Mouse (Mus musculus) limb, embryonic 10.5 days (tissue): ENCODE data around the gene Hipk1. TPM values are rescaled to one million over a fixed set of nuclear protein-coding genes. Genes with fewer than 3 reads are reported as not detected.

ENCODE experiments used
- DNase-seq: peaks from one replicate; pipeline ENCODE4 v3.0.0-alpha.2; 2017; ENCODE audit warnings: low spot score
- H3K27ac ChIP-seq: fragments of 300-500 bp; sonication (generic); 2 replicates; pipeline ENCODE4 v1.5.1; 2016; ENCODE audit warnings: mild to moderate bottlenecking
- H3K27me3 ChIP-seq: fragments of 300-500 bp; sonication (generic); 2 replicates; pipeline ENCODE4 v1.6.1; 2016; ENCODE audit warnings: low read depth, mild to moderate bottlenecking; ENCODE audit not compliant: poor library complexity, severe bottlenecking
- H3K36me3 ChIP-seq: fragments of 300-500 bp; sonication (generic); 2 replicates; pipeline ENCODE4 v1.6.1; 2016; ENCODE audit warnings: mild to moderate bottlenecking, moderate library complexity
- H3K4me1 ChIP-seq: fragments of 300-500 bp; sonication (generic); 2 replicates; pipeline ENCODE4 v1.6.1; 2016
- H3K4me3 ChIP-seq: fragments of 300-500 bp; sonication (generic); 2 replicates; pipeline ENCODE4 v1.5.1; 2016; ENCODE audit warnings: mild to moderate bottlenecking, moderate library complexity
- H3K9me3 ChIP-seq: fragments of 300-500 bp; sonication (generic); replicated peaks from 2 replicates; pipeline ENCODE4 v1.6.1; 2016; ENCODE audit warnings: mild to moderate bottlenecking
- WGBS: fragments of 180-500 bp; shearing (Covaris S2); methylation state at CpG from one replicate; pipeline ENCODE4 v1.1.7; 2016; 5-methylcytosine and 5-hydroxymethylcytosine counted together
- polyA plus RNA-seq: library from polyadenylated mRNA; unstranded; fragments of >200 nt; fragmentation: Nextera tagmentation; extraction: Ambion mirVana; gene quantifications from 2 replicates; pipeline ENCODE4 v1.2.1, GENCODE M21; 2016

Hipk1 gene
- polyA plus RNA-seq, 1 experiment from 2014 or later, result 10.6 TPM

- no peaks in the 10 kb centered on the region for H3K36me3 ChIP-seq
- no peak overlapping the region for H3K27ac ChIP-seq
- 85% methylated on average over 7 of the region's 7 CpGs for WGBS
- H3K27me3 ChIP-seq, result no peaks in the 10 kb centered on the region
- H3K4me1 ChIP-seq, result peaks cover 14% of the 10 kb centered on the region; the same call in 1 of the 2 replicates
- no peaks in the 10 kb centered on the region for H3K9me3 ChIP-seq
- H3K4me3 ChIP-seq, result no peak overlapping the region
- DNase-seq, result no peak
Observed at GRCm38 (mm10) chr3:103789096-103789495, 2.3 kb downstream of the Hipk1 start.

- DNase-seq, result no peak
- H3K4me1 ChIP-seq, result peaks cover 14% of the 10 kb centered on the region
- H3K27me3 ChIP-seq, result no peaks in the 10 kb centered on the region
- WGBS, result 69% methylated on average over 7 of the region's 7 CpGs
- H3K36me3 ChIP-seq, result no peaks in the 10 kb centered on the region
- H3K27ac ChIP-seq, result no peak overlapping the region
- H3K9me3 ChIP-seq, result no peaks in the 10 kb centered on the region
- no peak overlapping the region for H3K4me3 ChIP-seq
Observed at GRCm38 (mm10) chr3:103787225-103787624, 4.1 kb downstream of the Hipk1 start.

- WGBS, result 85% methylated on average over 4 of the region's 4 CpGs
- DNase-seq, result no peak
- H3K27ac ChIP-seq, result no peak overlapping the region
Observed at GRCm38 (mm10) chr3:103782844-103783609, 8.3 kb downstream of the Hipk1 start.

GRCm38 (mm10) chr3:103780777-103781176 lies 10.6 kb downstream of the Hipk1 start:
- no peaks in the 10 kb centered on the region; the same call in 1 of the 2 replicates for H3K4me1 ChIP-seq
- H3K9me3 ChIP-seq, result no peaks in the 10 kb centered on the region
- no peaks in the 10 kb centered on the region for H3K27me3 ChIP-seq
- H3K27ac ChIP-seq, result no peak overlapping the region
- H3K4me3 ChIP-seq, result no peak overlapping the region
- peaks cover 22% of the 10 kb centered on the region for H3K36me3 ChIP-seq
- WGBS, result 86% methylated on average over 5 of the region's 5 CpGs
- DNase-seq, result no peak

More at GRCm38 (mm10) chr3:103782844-103783609, 8.3 kb downstream of the Hipk1 start:
- Histone ChIP-seq H3K36me3 (peaks cover 3% of the 10 kb centered on the region), H3K27me3 (no peaks in the 10 kb centered on the region), H3K4me1 (no peaks in the 10 kb centered on the region; the same call in 1 of the 2 replicates), H3K9me3 (no peaks in the 10 kb centered on the region), H3K4me3 (no peak overlapping the region)

GRCm38 (mm10) chr3:103780271-103780670 lies 11.1 kb downstream of the Hipk1 start:
- no peaks in the 10 kb centered on the region for H3K9me3 ChIP-seq
- no peak overlapping the region for H3K27ac ChIP-seq
- no peak overlapping the region for H3K4me3 ChIP-seq
- no peaks in the 10 kb centered on the region; the same call in 1 of the 2 replicates for H3K4me1 ChIP-seq
- H3K27me3 ChIP-seq, result no peaks in the 10 kb centered on the region
- no peak for DNase-seq
- peaks cover 27% of the 10 kb centered on the region for H3K36me3 ChIP-seq
- 90% methylated on average over 3 of the region's 3 CpGs for WGBS

- Histone ChIP-seq H3K9me3 (no peaks in the 10 kb centered on the region), H3K4me1 (no peaks in the 10 kb centered on the region; the same call in 1 of the 2 replicates), H3K36me3 (peaks cover 34% of the 10 kb centered on the region), H3K27ac (no peak overlapping the region), H3K4me3 (no peak overlapping the region), H3K27me3 (no peaks in the 10 kb centered on the region)
- WGBS, result 92% methylated on average over 7 of the region's 7 CpGs
- no peak for DNase-seq
Observed at GRCm38 (mm10) chr3:103779183-103779582, 12.2 kb downstream of the Hipk1 start.

GRCm38 (mm10) chr3:103778660-103779059 lies 12.7 kb downstream of the Hipk1 start:
- Histone ChIP-seq H3K4me1 (no peaks in the 10 kb centered on the region; the same call in 1 of the 2 replicates), H3K9me3 (no peaks in the 10 kb centered on the region), H3K27ac (no peak overlapping the region), H3K36me3 (peaks cover 38% of the 10 kb centered on the region), H3K4me3 (no peak overlapping the region), H3K27me3 (no peaks in the 10 kb centered on the region)
- WGBS, result 91% methylated on average over 6 of the region's 6 CpGs
- DNase-seq, result no peak

- Histone ChIP-seq H3K27ac (no peak overlapping the region), H3K27me3 (no peaks in the 10 kb centered on the region), H3K4me1 (no peaks in the 10 kb centered on the region), H3K4me3 (no peak overlapping the region), H3K9me3 (no peaks in the 10 kb centered on the region), H3K36me3 (peaks cover 43% of the 10 kb centered on the region)
- 88% methylated on average over 11 of the region's 11 CpGs for WGBS
- no peak for DNase-seq
Observed at GRCm38 (mm10) chr3:103777940-103778339, 13.4 kb downstream of the Hipk1 start.

GRCm38 (mm10) chr3:103774009-103774408 lies 17.4 kb downstream of the Hipk1 start:
- H3K9me3 ChIP-seq, result no peaks in the 10 kb centered on the region
- H3K27ac ChIP-seq, result no peak overlapping the region
- no peaks in the 10 kb centered on the region for H3K4me1 ChIP-seq
- no peaks in the 10 kb centered on the region for H3K27me3 ChIP-seq
- no peak overlapping the region for H3K4me3 ChIP-seq
- H3K36me3 ChIP-seq, result peaks cover 72% of the 10 kb centered on the region
- 94% methylated on average over 15 of the region's 15 CpGs for WGBS
- DNase-seq, result no peak

GRCm38 (mm10) chr3:103773508-103773907 lies 17.9 kb downstream of the Hipk1 start:
- no peak for DNase-seq
- no peaks in the 10 kb centered on the region for H3K4me1 ChIP-seq
- no peaks in the 10 kb centered on the region for H3K9me3 ChIP-seq
- no peak overlapping the region for H3K27ac ChIP-seq
- peaks cover 77% of the 10 kb centered on the region for H3K36me3 ChIP-seq
- H3K27me3 ChIP-seq, result no peaks in the 10 kb centered on the region
- WGBS, result 88% methylated on average over 3 of the region's 3 CpGs
- H3K4me3 ChIP-seq, result no peak overlapping the region

GRCm38 (mm10) chr3:103772846-103773245 lies 18.5 kb downstream of the Hipk1 start:
- no peaks in the 10 kb centered on the region for H3K4me1 ChIP-seq
- WGBS, result 92% methylated on average over 4 of the region's 4 CpGs

GRCm38 (mm10) chr3:103771531-103772130 lies 19.7 kb downstream of the Hipk1 start:
- Histone ChIP-seq H3K36me3 (peaks cover 74% of the 10 kb centered on the region), H3K4me3 (no peak overlapping the region), H3K9me3 (no peaks in the 10 kb centered on the region), H3K4me1 (no peaks in the 10 kb centered on the region), H3K27ac (no peak overlapping the region), H3K27me3 (no peaks in the 10 kb centered on the region)
- 93% methylated on average over 9 of the region's 9 CpGs for WGBS
- no peak for DNase-seq

More at GRCm38 (mm10) chr3:103772846-103773245, 18.5 kb downstream of the Hipk1 start:
- Histone ChIP-seq H3K27me3 (no peaks in the 10 kb centered on the region), H3K9me3 (no peaks in the 10 kb centered on the region), H3K36me3 (peaks cover 78% of the 10 kb centered on the region), H3K27ac (no peak overlapping the region), H3K4me3 (no peak overlapping the region)
- DNase-seq, result no peak

- H3K36me3 ChIP-seq, result peaks cover 74% of the 10 kb centered on the region
- no peaks in the 10 kb centered on the region for H3K9me3 ChIP-seq
- 88% methylated on average over 3 of the region's 3 CpGs for WGBS
- H3K4me1 ChIP-seq, result no peaks in the 10 kb centered on the region
- no peak for DNase-seq
- H3K27ac ChIP-seq, result no peak overlapping the region
- H3K27me3 ChIP-seq, result no peaks in the 10 kb centered on the region
- no peak overlapping the region for H3K4me3 ChIP-seq
Observed at GRCm38 (mm10) chr3:103766789-103767188, 24.6 kb downstream of the Hipk1 start.
